Comparison of ENCODE assay signal across 11 mouse cellular contexts in the genomic region with DNA sequence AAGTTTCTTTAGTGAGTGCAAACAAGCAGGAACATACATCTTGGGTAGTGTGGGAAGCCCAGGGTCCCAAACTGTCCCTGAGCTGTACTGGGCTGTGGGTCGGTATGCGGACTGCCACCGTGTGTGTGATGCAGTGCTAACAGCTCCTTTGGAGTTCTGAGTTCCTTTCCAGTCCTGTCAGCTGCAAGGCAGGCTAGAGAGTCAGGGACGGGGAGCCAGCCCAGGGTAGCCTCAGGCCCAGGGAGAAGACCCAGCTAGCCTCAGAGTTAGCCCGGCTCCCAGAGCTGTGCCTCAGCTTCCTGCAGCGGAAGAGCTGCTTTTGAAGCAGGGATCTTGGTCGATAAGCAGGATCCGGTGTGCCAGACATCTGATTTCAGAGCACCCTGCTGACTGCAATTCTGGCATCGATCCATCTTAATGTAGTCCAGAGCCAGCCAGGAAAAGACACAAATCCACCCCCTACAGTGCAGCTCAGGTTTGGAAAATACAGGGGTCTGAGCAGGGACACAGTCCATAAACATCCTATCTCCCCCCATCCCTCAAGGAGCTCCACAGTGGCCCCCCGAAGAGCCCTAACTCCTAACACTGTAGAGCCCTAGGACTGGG. TPM values are rescaled to one million over a fixed set of nuclear protein-coding genes. Genes with fewer than 3 reads are reported as not detected.
DNase-seq lines count a peak whose midpoint lies in the region; ATAC-seq and TF ChIP-seq lines count a peak whose summit lies in the region.
"Had no signal": no experiment of that assay in that cellular context is flagged by ENCODE, and none has a peak within 500 bp of the region (broad histone marks: within the 10 kb centered on the region; RNA-seq: fewer than 3 reads in every experiment).

No protein-coding gene starts in this region.

- 35% methylated on average over 10 of the region's 10 CpGs for WGBS in cerebellum, adult 2 months
- 45% methylated on average over 10 of the region's 10 CpGs for WGBS in heart, embryonic 14.5 days
- WGBS in midbrain, embryonic 15.5 days = 78% methylated on average over 10 of the region's 10 CpGs
- WGBS in midbrain, embryonic 10.5 days = 83% methylated on average over 10 of the region's 10 CpGs
- 60% methylated on average over 10 of the region's 10 CpGs for WGBS in neural tube, embryonic 14.5 days
- WGBS in kidney, embryonic 15.5 days = 87% methylated on average over 10 of the region's 10 CpGs

- H3K4me3 ChIP-seq in cerebellum, adult 2 months (replicated peaks; ENCODE audit: insufficient read depth, low read depth, low read length) = no peak overlapping the region
- H3K4me3 ChIP-seq in heart, embryonic 14.5 days (ENCODE audit: control insufficient read depth in 1 of 2, insufficient read depth in 1 of 2, low read depth in 1 of 2, low read length in 2 of 2) = no peak overlapping the region
- H3K4me3 ChIP-seq in midbrain, embryonic 15.5 days = no peak overlapping the region
- no peak overlapping the region for H3K4me3 ChIP-seq in midbrain, embryonic 10.5 days
- no peak overlapping the region for H3K4me3 ChIP-seq in neural tube, embryonic 14.5 days (ENCODE audit: low read depth, low read length)
- H3K4me3 ChIP-seq in kidney, embryonic 15.5 days (replicated peaks) = no peak overlapping the region
- H3K4me3 ChIP-seq: heart, embryonic 10.5 days; intestine, embryonic 15.5 days had no signal

- H3K27me3 ChIP-seq in cerebellum, adult 2 months (ENCODE audit: control insufficient read depth, insufficient read depth, low read length) = no peaks in the 10 kb centered on the region
- no peaks in the 10 kb centered on the region for H3K27me3 ChIP-seq in heart, embryonic 14.5 days (ENCODE audit: control insufficient read depth, insufficient read depth, low read length)
- no peaks in the 10 kb centered on the region for H3K27me3 ChIP-seq in midbrain, embryonic 15.5 days (replicated peaks)
- no peaks in the 10 kb centered on the region for H3K27me3 ChIP-seq in midbrain, embryonic 10.5 days (ENCODE audit: low read depth, poor library complexity, severe bottlenecking)
- no peaks in the 10 kb centered on the region for H3K27me3 ChIP-seq in neural tube, embryonic 14.5 days (ENCODE audit: control insufficient read depth, insufficient read depth, low read length)
- H3K27me3 ChIP-seq in kidney, embryonic 15.5 days = no peaks in the 10 kb centered on the region
- H3K27me3 ChIP-seq: intestine, embryonic 15.5 days had no signal

- ATAC-seq in heart, embryonic 14.5 days (ENCODE audit: insufficient number of reproducible peaks, insufficient read depth, low FRiP score, low read depth) = no peak
- no peak for ATAC-seq in midbrain, embryonic 15.5 days (replicated peaks)
- ATAC-seq in neural tube, embryonic 14.5 days (ENCODE audit: low read depth) = no peak
- ATAC-seq in kidney, embryonic 15.5 days (replicated peaks; ENCODE audit: low FRiP score) = no peak
- ATAC-seq: intestine, embryonic 15.5 days; liver, postnatal 0 days had no signal

- TF ChIP-seq CTCF in cerebellum, adult 2 months (IDR thresholded peaks at IDR 0.05; ENCODE audit: borderline replicate concordance, insufficient read depth, low read depth, low read length) = no peak

- H3K27ac ChIP-seq in cerebellum, adult 2 months (ENCODE audit: insufficient read depth, low read length) = no peak overlapping the region
- peak overlapping the region in 1 of 2 experiments; percentile 15; a peak in 1 of 4 replicates for H3K27ac ChIP-seq in heart, embryonic 14.5 days (replicated peaks in 1 of 2; ENCODE audit: control insufficient read depth in 1 of 2, insufficient read depth in 1 of 2, low read depth in 2 of 2, low read length in 2 of 2)
- H3K27ac ChIP-seq in midbrain, embryonic 15.5 days = 0 out of 2 replicates have a peak overlapping the region, but pooled peaks have one; percentile 49
- no peak overlapping the region for H3K27ac ChIP-seq in midbrain, embryonic 10.5 days (replicated peaks)
- H3K27ac ChIP-seq in neural tube, embryonic 14.5 days (ENCODE audit: low read depth, low read length) = peak overlapping the region; percentile 52; the same call in 1 of the 2 replicates
- H3K27ac ChIP-seq in kidney, embryonic 15.5 days = no peak overlapping the region
- H3K27ac ChIP-seq: heart, embryonic 10.5 days; intestine, embryonic 15.5 days had no signal

- H3K9ac ChIP-seq in heart, embryonic 14.5 days (ENCODE audit: low read length) = peak overlapping the region; percentile 35
- H3K9ac ChIP-seq in midbrain, embryonic 15.5 days = no peak overlapping the region
- H3K9ac ChIP-seq in neural tube, embryonic 14.5 days (replicated peaks; ENCODE audit: low read depth, low read length) = no peak overlapping the region
- H3K9ac ChIP-seq in kidney, embryonic 15.5 days = no peak overlapping the region
- H3K9ac ChIP-seq: intestine, embryonic 15.5 days; liver, postnatal 0 days had no signal

- peak; percentile 52 to 58 for DNase-seq in cerebellum, postnatal 14 days
- DNase-seq in cerebellum, adult 2 months = no peak
- no peak for DNase-seq in heart, postnatal 10 days
- no peak for DNase-seq in midbrain, embryonic 10.5 days (ENCODE audit: low spot score)

- intact Hi-C loops in heart, postnatal 10 days (cut with DNase I) = no loop called here

- peaks cover 31% of the 10 kb centered on the region for H3K4me1 ChIP-seq in cerebellum, adult 2 months (ENCODE audit: control insufficient read depth, insufficient read depth, low read length)
- H3K4me1 ChIP-seq in heart, embryonic 14.5 days (ENCODE audit: control insufficient read depth in 2 of 2, insufficient read depth in 2 of 2, low read length in 2 of 2) = peaks cover 9 to 13% of the 10 kb centered on the region in 2 experiments
- peaks cover 8% of the 10 kb centered on the region; the same call in 1 of the 2 replicates for H3K4me1 ChIP-seq in midbrain, embryonic 15.5 days
- no peaks in the 10 kb centered on the region for H3K4me1 ChIP-seq in midbrain, embryonic 10.5 days
- peaks cover 7% of the 10 kb centered on the region; the same call in 1 of the 2 replicates for H3K4me1 ChIP-seq in neural tube, embryonic 14.5 days (ENCODE audit: control insufficient read depth, insufficient read depth, low read length)
- H3K4me1 ChIP-seq in kidney, embryonic 15.5 days = peaks cover 3% of the 10 kb centered on the region

- H3K9me3 ChIP-seq in heart, embryonic 14.5 days (ENCODE audit: control insufficient read depth, low read length) = no peaks in the 10 kb centered on the region
- H3K9me3 ChIP-seq in midbrain, embryonic 15.5 days = no peaks in the 10 kb centered on the region
- no peaks in the 10 kb centered on the region for H3K9me3 ChIP-seq in midbrain, embryonic 10.5 days (replicated peaks)
- H3K9me3 ChIP-seq in neural tube, embryonic 14.5 days (ENCODE audit: control insufficient read depth, low read length) = no peaks in the 10 kb centered on the region
- H3K9me3 ChIP-seq in kidney, embryonic 15.5 days (replicated peaks) = no peaks in the 10 kb centered on the region
- H3K9me3 ChIP-seq: heart, embryonic 10.5 days; intestine, embryonic 15.5 days had no signal

- no peak overlapping the region for H3K4me2 ChIP-seq in heart, embryonic 14.5 days (ENCODE audit: low read length)
- H3K4me2 ChIP-seq in midbrain, embryonic 15.5 days = no peak overlapping the region
- H3K4me2 ChIP-seq in neural tube, embryonic 14.5 days (ENCODE audit: low read depth, low read length) = no peak overlapping the region
- no peak overlapping the region for H3K4me2 ChIP-seq in kidney, embryonic 15.5 days
- H3K4me2 ChIP-seq: intestine, embryonic 15.5 days had no signal

- H3K36me3 ChIP-seq in heart, embryonic 14.5 days (ENCODE audit: control insufficient read depth, insufficient read depth, low read length) = peaks cover 60% of the 10 kb centered on the region
- H3K36me3 ChIP-seq in midbrain, embryonic 15.5 days (replicated peaks) = no peaks in the 10 kb centered on the region; the same call in 1 of the 2 replicates
- H3K36me3 ChIP-seq in midbrain, embryonic 10.5 days = peaks cover 73% of the 10 kb centered on the region
- no peaks in the 10 kb centered on the region for H3K36me3 ChIP-seq in neural tube, embryonic 14.5 days (ENCODE audit: control insufficient read depth, insufficient read depth, low read length)
- peaks cover 83% of the 10 kb centered on the region for H3K36me3 ChIP-seq in kidney, embryonic 15.5 days

- TF ChIP-seq POLR2A in cerebellum, adult 2 months (IDR thresholded peaks at IDR 0.05; ENCODE audit: borderline replicate concordance, insufficient read depth, low read length) = no peak

RNA-seq across cellular contexts. Expression of a gene that starts 21.3 kb away (rescaled TPM):
- 43.5 and 50.7 TPM in 2 replicates for polyA plus RNA-seq in cerebellum, adult 2 months (2012; rRNA removed)
- polyA plus RNA-seq in heart, embryonic 14.5 days (2014; fragmentation: Nextera tagmentation; extraction: Ambion mirVana) = 119 and 121 TPM in 2 replicates
- total RNA-seq in heart, postnatal 10 days (2021) = 10 to 100 TPM; 49.3 to 61.9 TPM
- polyA plus RNA-seq in midbrain, embryonic 15.5 days (2015; fragmentation: Nextera tagmentation; extraction: Ambion mirVana) = 51.4 and 53.5 TPM in 2 replicates
- 89.7 and 91.0 TPM in 2 replicates for polyA plus RNA-seq in midbrain, embryonic 10.5 days (2016; fragmentation: Nextera tagmentation; extraction: Ambion mirVana)
- polyA plus RNA-seq in neural tube, embryonic 14.5 days (2014; fragmentation: Nextera tagmentation; extraction: Ambion mirVana) = 49.1 and 61.5 TPM in 2 replicates
- 83.0 and 90.1 TPM in 2 replicates for polyA plus RNA-seq in kidney, embryonic 15.5 days (2015; fragmentation: Nextera tagmentation; extraction: Ambion mirVana)

RNA-seq across cellular contexts. Expression of a gene that starts 21.5 kb away (rescaled TPM):
- 43.5 and 44.7 TPM in 2 replicates for polyA plus RNA-seq in cerebellum, adult 2 months (2012; rRNA removed)
- polyA plus RNA-seq in heart, embryonic 14.5 days (2014; fragmentation: Nextera tagmentation; extraction: Ambion mirVana) = 11.7 and 13.9 TPM in 2 replicates
- 10 to 100 TPM in 1 of 2 experiments, 1 to 10 TPM in 1; 9.6 to 11.1 TPM for total RNA-seq in heart, postnatal 10 days (2021)
- polyA plus RNA-seq in midbrain, embryonic 15.5 days (2015; fragmentation: Nextera tagmentation; extraction: Ambion mirVana) = 23.6 and 24.2 TPM in 2 replicates
- 20.0 and 21.2 TPM in 2 replicates for polyA plus RNA-seq in midbrain, embryonic 10.5 days (2016; fragmentation: Nextera tagmentation; extraction: Ambion mirVana)
- 20.7 and 21.1 TPM in 2 replicates for polyA plus RNA-seq in neural tube, embryonic 14.5 days (2014; fragmentation: Nextera tagmentation; extraction: Ambion mirVana)
- polyA plus RNA-seq in kidney, embryonic 15.5 days (2015; fragmentation: Nextera tagmentation; extraction: Ambion mirVana) = 19.5 and 22.4 TPM in 2 replicates

RNA-seq across cellular contexts. Expression of a gene that starts 31.1 kb away (rescaled TPM):
- 72.5 and 73.2 TPM in 2 replicates for polyA plus RNA-seq in cerebellum, adult 2 months (2012; rRNA removed)
- 68.8 and 74.1 TPM in 2 replicates for polyA plus RNA-seq in heart, embryonic 14.5 days (2014; fragmentation: Nextera tagmentation; extraction: Ambion mirVana)
- 100 to 1,000 TPM; 104 to 116 TPM for total RNA-seq in heart, postnatal 10 days (2021)
- 116 and 125 TPM in 2 replicates for polyA plus RNA-seq in midbrain, embryonic 15.5 days (2015; fragmentation: Nextera tagmentation; extraction: Ambion mirVana)
- 87.1 and 97.9 TPM in 2 replicates for polyA plus RNA-seq in midbrain, embryonic 10.5 days (2016; fragmentation: Nextera tagmentation; extraction: Ambion mirVana)
- 78.8 and 90.6 TPM in 2 replicates for polyA plus RNA-seq in neural tube, embryonic 14.5 days (2014; fragmentation: Nextera tagmentation; extraction: Ambion mirVana)
- polyA plus RNA-seq in kidney, embryonic 15.5 days (2015; fragmentation: Nextera tagmentation; extraction: Ambion mirVana) = 109 and 115 TPM in 2 replicates

RNA-seq across cellular contexts. Expression of a gene that starts 33.4 kb away (rescaled TPM):
- polyA plus RNA-seq in cerebellum, adult 2 months (2012; rRNA removed) = 32.3 and 33.0 TPM in 2 replicates
- 11.6 and 12.1 TPM in 2 replicates for polyA plus RNA-seq in heart, embryonic 14.5 days (2014; fragmentation: Nextera tagmentation; extraction: Ambion mirVana)
- total RNA-seq in heart, postnatal 10 days (2021) = 10 to 100 TPM; 10.6 to 13.6 TPM
- 35.0 and 35.6 TPM in 2 replicates for polyA plus RNA-seq in midbrain, embryonic 15.5 days (2015; fragmentation: Nextera tagmentation; extraction: Ambion mirVana)
- polyA plus RNA-seq in midbrain, embryonic 10.5 days (2016; fragmentation: Nextera tagmentation; extraction: Ambion mirVana) = 38.1 and 45.9 TPM in 2 replicates
- 20.4 and 23.6 TPM in 2 replicates for polyA plus RNA-seq in neural tube, embryonic 14.5 days (2014; fragmentation: Nextera tagmentation; extraction: Ambion mirVana)
- 23.7 and 27.7 TPM in 2 replicates for polyA plus RNA-seq in kidney, embryonic 15.5 days (2015; fragmentation: Nextera tagmentation; extraction: Ambion mirVana)

Comparison
In these comparisons a context has a peak if more than half of its experiments do, and no peak if none do; other contexts are left out.
1. DNase-seq: peak in cerebellum, postnatal 14 days (2 of 2); none in cerebellum, adult 2 months (0 of 2), heart, postnatal 10 days (0 of 2) and midbrain, embryonic 10.5 days (single experiment).
2. H3K27ac ChIP-seq: peak in midbrain, embryonic 15.5 days (single experiment) and neural tube, embryonic 14.5 days (single experiment); none in cerebellum, adult 2 months (single experiment), midbrain, embryonic 10.5 days (single experiment) and kidney, embryonic 15.5 days (single experiment).